Mouse (Mus musculus): ENCODE results near the gene Med17. TPM values are rescaled to one million over a fixed set of nuclear protein-coding genes. Genes with fewer than 3 reads are reported as not detected.
A peak's percentile ranks its signal among the peaks of the same experiment; 100 is the strongest.

Gene Med17
- polyA plus RNA-seq, 1 experiment from 2014 or later: 23.2 TPM

DNA sequence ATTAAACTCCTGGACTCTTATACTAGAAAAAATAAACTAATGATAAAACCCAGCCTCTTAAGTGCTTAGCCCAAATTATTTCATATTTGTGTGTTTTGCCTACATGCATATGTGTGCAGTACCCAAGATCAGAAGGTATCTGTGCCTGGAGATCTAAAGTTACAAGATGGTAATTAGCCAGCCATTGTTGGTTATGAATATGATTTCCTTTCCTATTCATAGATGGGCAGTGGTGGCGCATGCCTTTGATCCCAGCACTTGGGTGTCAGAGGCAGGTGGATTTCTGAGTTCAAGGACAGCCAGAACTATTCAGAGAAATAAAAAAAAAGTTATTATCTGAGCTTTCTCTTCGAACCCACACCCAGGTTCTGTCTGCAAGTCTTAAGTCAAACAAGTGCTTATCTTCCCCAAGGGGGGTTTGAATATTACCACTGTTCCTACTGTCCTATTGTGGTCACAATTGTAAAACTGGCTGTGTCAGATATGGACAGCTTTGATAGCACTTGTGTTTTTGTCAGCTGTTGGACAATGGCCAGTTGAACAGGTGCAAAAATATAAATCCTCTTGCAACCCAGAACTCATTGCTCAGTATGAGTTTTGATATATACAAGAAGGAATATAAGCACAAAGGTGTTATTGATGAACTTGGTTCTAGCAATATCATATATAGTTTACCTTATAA, 32.5 kb upstream of the Med17 start:
- Histone ChIP-seq H3K27ac (ENCODE audit: low read length) (no peak overlapping the region), H3K4me2 (replicated peaks; ENCODE audit: low read depth, low read length) (no peak overlapping the region), H3K9ac (replicated peaks; ENCODE audit: low read depth) (no peak overlapping the region), H3K36me3 (ENCODE audit: insufficient read depth, low read length) (peaks cover 44% of the 10 kb centered on the region), H3K4me1 (ENCODE audit: insufficient read depth, low read depth, low read length) (peaks cover 8% of the 10 kb centered on the region), H3K27me3 (replicated peaks; ENCODE audit: insufficient read depth, low read length) (no peaks in the 10 kb centered on the region), H3K4me3 (ENCODE audit: low read depth, low read length) (no peak overlapping the region), H3K9me3 (ENCODE audit: low read length) (no peaks in the 10 kb centered on the region)
- TF ChIP-seq EP300 (IDR thresholded peaks at IDR 0.05): no peak
- TF ChIP-seq CTCF (IDR thresholded peaks at IDR 0.05): no peak
- ATAC-seq (no peak), DNase-seq (ENCODE audit: low spot score) (no peak)
- 91% methylated on average over 2 of the region's 2 CpGs for WGBS

DNA sequence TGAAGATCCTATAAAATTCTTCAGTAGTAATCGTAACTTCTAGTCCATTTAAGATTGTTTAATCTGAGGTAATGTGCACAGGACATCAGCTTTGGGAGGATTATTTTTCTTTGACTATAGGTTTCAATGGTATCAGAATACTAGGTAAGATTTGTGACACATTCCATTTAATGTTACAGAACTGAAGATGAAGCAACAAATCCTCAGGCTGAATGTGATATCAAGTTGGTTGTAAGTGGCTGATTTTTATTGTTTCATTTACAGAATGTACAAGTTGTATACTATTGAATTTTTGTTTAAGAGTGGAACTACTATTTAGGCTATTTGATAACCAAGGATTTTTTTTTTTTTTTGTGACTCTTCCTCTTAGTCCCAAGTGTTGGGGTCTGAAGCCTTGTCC, 30.4 kb upstream of the Med17 start:
- Histone ChIP-seq H3K4me1 (ENCODE audit: insufficient read depth, low read depth, low read length) (peaks cover 8% of the 10 kb centered on the region), H3K4me3 (ENCODE audit: low read depth, low read length) (no peak overlapping the region), H3K9ac (replicated peaks; ENCODE audit: low read depth) (no peak overlapping the region), H3K36me3 (ENCODE audit: insufficient read depth, low read length) (peaks cover 40% of the 10 kb centered on the region), H3K27me3 (replicated peaks; ENCODE audit: insufficient read depth, low read length) (no peaks in the 10 kb centered on the region), H3K4me2 (replicated peaks; ENCODE audit: low read depth, low read length) (no peak overlapping the region), H3K9me3 (ENCODE audit: low read length) (no peaks in the 10 kb centered on the region), H3K27ac (ENCODE audit: low read length) (no peak overlapping the region)
- DNase-seq (ENCODE audit: low spot score) (no peak), ATAC-seq (no peak)
- 90% methylated on average over 1 of the region's 1 CpGs for WGBS
- TF ChIP-seq EP300 (IDR thresholded peaks at IDR 0.05): no peak

DNA sequence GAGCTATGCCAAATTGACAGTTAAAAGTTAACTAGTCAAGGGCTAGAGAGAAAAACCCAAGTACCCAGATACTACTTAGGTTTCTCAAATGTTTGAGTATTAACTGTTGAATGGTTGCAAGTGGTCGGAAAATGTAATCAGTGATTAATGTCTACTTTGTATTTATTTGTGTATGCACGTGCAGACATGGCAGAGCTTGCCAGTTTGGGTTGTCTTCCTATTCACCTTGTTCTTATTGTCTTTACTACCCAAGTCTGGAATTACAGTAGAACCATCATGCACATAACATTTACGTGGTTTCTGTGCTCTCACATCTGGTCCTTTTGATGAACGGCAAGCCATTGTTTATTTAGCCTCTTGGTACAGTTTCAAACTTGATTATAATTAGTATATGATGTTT, 29.7 kb upstream of the Med17 start:
- Histone ChIP-seq H3K4me1 (ENCODE audit: insufficient read depth, low read depth, low read length) (peaks cover 11% of the 10 kb centered on the region), H3K4me3 (ENCODE audit: low read depth, low read length) (no peak overlapping the region), H3K27me3 (replicated peaks; ENCODE audit: insufficient read depth, low read length) (no peaks in the 10 kb centered on the region), H3K27ac (ENCODE audit: low read length) (no peak overlapping the region), H3K36me3 (ENCODE audit: insufficient read depth, low read length) (peaks cover 33% of the 10 kb centered on the region), H3K9ac (replicated peaks; ENCODE audit: low read depth) (no peak overlapping the region), H3K9me3 (ENCODE audit: low read length) (no peaks in the 10 kb centered on the region), H3K4me2 (replicated peaks; ENCODE audit: low read depth, low read length) (no peak overlapping the region)
- DNase-seq (ENCODE audit: low spot score) (no peak), ATAC-seq (no peak)
- 19% methylated on average over 4 of the region's 4 CpGs for WGBS
- TF ChIP-seq CTCF (IDR thresholded peaks at IDR 0.05): no peak
- TF ChIP-seq EP300 (IDR thresholded peaks at IDR 0.05): no peak

DNA sequence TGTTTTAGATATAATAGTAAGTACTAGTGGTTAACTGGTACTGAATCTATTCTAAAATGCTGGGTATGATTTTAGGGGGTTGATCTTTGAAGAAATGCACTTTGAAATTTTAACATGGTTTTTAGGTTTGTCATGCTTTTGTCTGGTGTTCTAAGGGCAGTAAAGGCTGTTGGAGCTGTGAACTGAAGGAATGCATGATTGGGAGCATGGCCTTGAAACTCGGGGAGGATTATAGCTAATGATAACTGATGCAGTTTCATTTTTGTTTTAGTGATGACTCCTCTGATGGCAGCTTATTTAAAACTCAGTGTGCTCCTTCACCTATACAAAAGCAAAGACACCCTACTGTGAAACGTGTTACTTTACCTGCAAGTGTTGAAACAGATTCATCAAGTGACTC, 28.5 kb upstream of the Med17 start:
- peaks cover 11% of the 10 kb centered on the region for H3K4me1 ChIP-seq (ENCODE audit: insufficient read depth, low read depth, low read length)
- no peaks in the 10 kb centered on the region for H3K9me3 ChIP-seq (ENCODE audit: low read length)
- H3K27me3 ChIP-seq (replicated peaks; ENCODE audit: insufficient read depth, low read length): no peaks in the 10 kb centered on the region
- DNase-seq (ENCODE audit: low spot score): no peak
- ATAC-seq: no peak
- no peak overlapping the region for H3K4me3 ChIP-seq (ENCODE audit: low read depth, low read length)
- no peak overlapping the region for H3K27ac ChIP-seq (ENCODE audit: low read length)
- no peak overlapping the region for H3K9ac ChIP-seq (replicated peaks; ENCODE audit: low read depth)
- H3K4me2 ChIP-seq (replicated peaks; ENCODE audit: low read depth, low read length): no peak overlapping the region
- no peak for TF ChIP-seq EP300 (IDR thresholded peaks at IDR 0.05)
- TF ChIP-seq CTCF (IDR thresholded peaks at IDR 0.05): no peak
- H3K36me3 ChIP-seq (ENCODE audit: insufficient read depth, low read length): peaks cover 24% of the 10 kb centered on the region
- WGBS: 37% methylated on average over 2 of the region's 2 CpGs

DNA sequence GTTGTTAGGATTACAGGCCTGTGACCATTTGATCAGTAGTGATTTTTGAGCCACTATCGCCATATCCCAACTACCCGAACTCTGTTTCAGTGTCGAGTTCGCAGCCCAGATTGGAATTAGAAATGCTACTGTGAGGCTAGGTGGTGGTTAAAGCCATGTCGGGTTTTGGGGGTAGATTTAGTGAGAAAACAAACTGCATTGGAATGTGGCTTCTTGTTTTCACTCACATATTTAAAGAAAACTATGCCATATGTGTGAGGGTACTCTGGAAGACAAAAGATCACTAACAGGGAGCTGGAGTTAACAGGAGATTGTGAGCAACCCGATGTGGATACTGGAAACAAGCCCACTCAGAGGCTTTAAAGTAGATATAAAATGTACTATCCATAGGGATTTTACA, 27.5 kb upstream of the Med17 start:
- no peaks in the 10 kb centered on the region for H3K27me3 ChIP-seq (replicated peaks; ENCODE audit: insufficient read depth, low read length)
- peak overlapping the region; percentile 82; the same call in 1 of the 2 replicates for H3K4me3 ChIP-seq (ENCODE audit: low read depth, low read length)
- no peaks in the 10 kb centered on the region for H3K9me3 ChIP-seq (ENCODE audit: low read length)
- TF ChIP-seq CTCF (IDR thresholded peaks at IDR 0.05): no peak
- no peak for TF ChIP-seq EP300 (IDR thresholded peaks at IDR 0.05)
- 6% methylated on average over 6 of the region's 6 CpGs for WGBS
- peak overlapping the region; percentile 88 for H3K9ac ChIP-seq (replicated peaks; ENCODE audit: low read depth)
- peaks cover 18% of the 10 kb centered on the region; the same call in 1 of the 2 replicates for H3K36me3 ChIP-seq (ENCODE audit: insufficient read depth, low read length)
- peak overlapping the region; percentile 90 for H3K4me2 ChIP-seq (replicated peaks; ENCODE audit: low read depth, low read length)
- H3K4me1 ChIP-seq (ENCODE audit: insufficient read depth, low read depth, low read length): peaks cover 11% of the 10 kb centered on the region
- ATAC-seq: no peak
- DNase-seq (ENCODE audit: low spot score): no peak
- no peak overlapping the region for H3K27ac ChIP-seq (ENCODE audit: low read length)

DNA sequence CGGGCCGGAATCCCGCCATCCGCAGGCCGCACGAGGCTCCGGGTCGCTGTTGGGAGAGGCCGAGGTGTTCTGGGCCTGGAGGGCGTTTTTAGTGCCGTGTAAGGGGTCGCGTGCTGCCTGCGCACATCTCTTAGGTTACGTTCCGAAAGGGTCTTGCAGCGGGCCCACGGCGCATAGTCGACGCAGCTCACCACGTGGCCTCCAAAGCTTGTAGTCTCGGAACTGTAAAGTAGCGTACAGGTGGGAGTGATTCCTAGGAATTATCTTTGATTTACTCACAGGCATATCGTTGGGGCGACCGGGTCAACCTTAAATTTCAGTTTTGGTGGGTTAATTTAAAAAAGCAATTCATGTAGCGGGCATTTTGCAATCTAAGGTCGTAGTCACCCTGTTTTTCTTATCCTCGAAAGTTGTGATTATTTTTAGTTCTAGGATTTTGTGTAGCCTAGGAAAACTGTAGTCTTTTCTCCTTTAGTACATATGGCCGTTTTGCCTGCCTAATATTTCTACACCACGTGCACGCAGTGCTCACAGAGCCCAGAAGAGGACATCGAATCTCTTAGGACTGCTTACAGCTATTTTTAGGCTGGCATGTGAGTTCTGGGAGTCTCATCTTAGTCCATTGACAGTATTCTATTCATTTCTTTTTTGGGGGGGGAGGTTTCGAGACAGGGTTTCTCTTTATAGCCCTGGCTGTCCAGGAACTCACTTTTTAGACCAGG, 26.8 kb upstream of the Med17 start, which contains the start of gene 4931406C07Rik:
4931406C07Rik (minus strand) TSS at position 51 of the 722 bp plus-strand sequence.
- peak within 1 kb of the TSS; percentile 92 for H3K27ac ChIP-seq (ENCODE audit: low read length)
- no peaks in the 10 kb centered on the region for H3K27me3 ChIP-seq (replicated peaks; ENCODE audit: insufficient read depth, low read length)
- peak within 1 kb of the TSS; percentile 82 for H3K4me3 ChIP-seq (ENCODE audit: low read depth, low read length)
- H3K9me3 ChIP-seq (ENCODE audit: low read length): no peaks in the 10 kb centered on the region
- peak within 1 kb of the TSS; percentile 90 for H3K4me2 ChIP-seq (replicated peaks; ENCODE audit: low read depth, low read length)
- DNase-seq (ENCODE audit: low spot score) (peak; percentile 33), ATAC-seq (peak; percentile 63)
- H3K4me1 ChIP-seq (ENCODE audit: insufficient read depth, low read depth, low read length): peaks cover 13% of the 10 kb centered on the region
- peaks cover 11% of the 10 kb centered on the region; the same call in 1 of the 2 replicates for H3K36me3 ChIP-seq (ENCODE audit: insufficient read depth, low read length)
- under 1% methylated on average over 35 of the region's 35 CpGs for WGBS
- peak within 1 kb of the TSS; percentile 88 for H3K9ac ChIP-seq (replicated peaks; ENCODE audit: low read depth)
- TF ChIP-seq EP300 (IDR thresholded peaks at IDR 0.05) (no peak), CTCF (IDR thresholded peaks at IDR 0.05) (no peak)
